9 mouse cellular contexts compared by ENCODE assay signal in the genomic region with DNA sequence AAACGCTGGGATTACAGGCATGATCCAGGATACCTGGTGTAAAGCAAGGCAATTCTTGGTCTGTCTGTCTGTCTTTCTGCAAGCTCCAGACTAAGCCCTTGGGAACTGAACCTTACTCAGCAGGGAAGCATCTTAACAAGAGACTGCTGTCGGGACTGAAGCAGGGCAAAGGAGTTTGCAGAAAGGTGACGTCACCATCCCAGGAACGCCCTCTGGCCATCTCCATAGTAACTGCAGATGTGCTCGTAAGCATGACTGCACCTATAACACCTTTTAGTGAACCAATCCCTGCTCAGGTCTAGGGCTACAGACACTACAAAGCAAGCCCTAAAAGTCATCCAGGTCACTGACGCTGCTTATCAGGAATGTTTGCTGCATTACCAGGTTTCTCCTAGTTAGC. TPM values are rescaled to one million over a fixed set of nuclear protein-coding genes. Genes with fewer than 3 reads are reported as not detected.
DNase-seq lines count a peak whose midpoint lies in the region; ATAC-seq lines count a peak whose summit lies in the region.
"Had no signal": no experiment of that assay in that cellular context is flagged by ENCODE, and none has a peak within 500 bp of the region (broad histone marks: within the 10 kb centered on the region; RNA-seq: fewer than 3 reads in every experiment).

No protein-coding gene starts in this region.

- no peaks in the 10 kb centered on the region for H3K9me3 ChIP-seq in forebrain, embryonic 10.5 days

- no peak for ATAC-seq in erythroblast, adult 5-6 weeks (replicated peaks; ENCODE audit: low FRiP score, poor library complexity, severe bottlenecking)
- no peak for ATAC-seq in CD4-positive, CD25-positive, alpha-beta regulatory T cell, adult 4 months

- H3K4me3 ChIP-seq in forebrain, embryonic 10.5 days, result peak overlapping the region; percentile 24

- DNase-seq in heart, adult 11 months, result peak; percentile 89
- DNase-seq in heart, postnatal 4 days, result no peak
- peak; percentile 95 for DNase-seq in ES-CJ7 (ENCODE audit: low read depth, low spot score)
- DNase-seq in forebrain, embryonic 10.5 days (ENCODE audit: extremely low spot score, low spot score), result peak; percentile 74
- DNase-seq in kidney, postnatal 36 days, result peak; percentile 69 to 77
- no peak for DNase-seq in gastrocnemius, postnatal 25 days
- DNase-seq: liver had no signal

- H3K27me3 ChIP-seq in forebrain, embryonic 10.5 days (ENCODE audit: poor library complexity, severe bottlenecking), result no peaks in the 10 kb centered on the region

- 21% methylated on average over 6 of the region's 6 CpGs for WGBS in forebrain, embryonic 10.5 days

- peak overlapping the region; percentile 74 for H3K27ac ChIP-seq in forebrain, embryonic 10.5 days

- H3K4me1 ChIP-seq in forebrain, embryonic 10.5 days, result peaks cover 38% of the 10 kb centered on the region

- H3K36me3 ChIP-seq in forebrain, embryonic 10.5 days (replicated peaks), result peaks cover 69% of the 10 kb centered on the region

RNA-seq across cellular contexts. Expression of a gene that starts 4.2 kb away (rescaled TPM):
- total RNA-seq in heart, postnatal 4 days (2021), result 10 to 100 TPM; 45.2 to 45.9 TPM
- polyA plus RNA-seq in forebrain, embryonic 10.5 days (2016; fragmentation: Nextera tagmentation; extraction: Ambion mirVana), result 95.5 and 104 TPM in 2 replicates
- 35.9 and 53.4 TPM in 2 replicates for total RNA-seq in erythroblast, adult 5-6 weeks (2015; ENCODE audit: low replicate concordance)
- total RNA-seq in erythroblast, adult 5-6 weeks (2017; ENCODE audit: low replicate concordance), result 12.8 and 21.5 TPM in 2 replicates
- 10 to 100 TPM; 15.5 TPM for total RNA-seq in gastrocnemius, postnatal 25 days (2021)
- 100 to 1,000 TPM; 218 to 256 TPM for polyA plus RNA-seq in CD4-positive, CD25-positive, alpha-beta regulatory T cell, adult 4 months (2017; shearing (Covaris generic))

RNA-seq across cellular contexts. Expression of a gene that starts 6.6 kb away (rescaled TPM):
- total RNA-seq in heart, postnatal 4 days (2021), result 10 to 100 TPM; 16.1 to 16.2 TPM
- 13.5 and 13.7 TPM in 2 replicates for polyA plus RNA-seq in forebrain, embryonic 10.5 days (2016; fragmentation: Nextera tagmentation; extraction: Ambion mirVana)
- total RNA-seq in erythroblast, adult 5-6 weeks (2015; ENCODE audit: low replicate concordance), result 12.5 and 16.1 TPM in 2 replicates
- 38.1 and 40.8 TPM in 2 replicates for total RNA-seq in erythroblast, adult 5-6 weeks (2017; ENCODE audit: low replicate concordance)
- total RNA-seq in gastrocnemius, postnatal 25 days (2021), result 1 to 10 TPM; 8.2 to 8.3 TPM
- polyA plus RNA-seq in CD4-positive, CD25-positive, alpha-beta regulatory T cell, adult 4 months (2017; shearing (Covaris generic)), result 10 to 100 TPM; 31.0 to 37.1 TPM

RNA-seq across cellular contexts. Expression of a gene that starts 7.7 kb away (rescaled TPM):
- 1 to 10 TPM; 7.4 to 8.1 TPM for total RNA-seq in heart, postnatal 4 days (2021)
- polyA plus RNA-seq in forebrain, embryonic 10.5 days (2016; fragmentation: Nextera tagmentation; extraction: Ambion mirVana), result 19.6 and 22.4 TPM in 2 replicates
- total RNA-seq in erythroblast, adult 5-6 weeks (2015; ENCODE audit: low replicate concordance), result 3.1 TPM in 1 of 2 replicates, not detected in the other
- total RNA-seq in erythroblast, adult 5-6 weeks (2017; ENCODE audit: low replicate concordance), result 0.14 TPM in 1 of 2 replicates, not detected in the other
- total RNA-seq in gastrocnemius, postnatal 25 days (2021), result 10 to 100 TPM; 34.4 to 42.4 TPM
- 10 to 100 TPM; 19.0 to 24.1 TPM for polyA plus RNA-seq in CD4-positive, CD25-positive, alpha-beta regulatory T cell, adult 4 months (2017; shearing (Covaris generic))

RNA-seq across cellular contexts. Expression of a gene that starts 17.1 kb away (rescaled TPM):
- total RNA-seq in heart, postnatal 4 days (2021), result under 1 TPM in 1 of 2 experiments, not detected in 1; 0.14 TPM
- polyA plus RNA-seq in forebrain, embryonic 10.5 days (2016; fragmentation: Nextera tagmentation; extraction: Ambion mirVana), result 0.23 and 0.30 TPM in 2 replicates
- total RNA-seq in erythroblast, adult 5-6 weeks (2015; ENCODE audit: low replicate concordance), result not detected in 2 replicates
- total RNA-seq in erythroblast, adult 5-6 weeks (2017; ENCODE audit: low replicate concordance), result not detected in 2 replicates
- not detected for total RNA-seq in gastrocnemius, postnatal 25 days (2021)
- 1 to 10 TPM in 1 of 2 experiments, under 1 TPM in 1; 0.65 to 1.1 TPM for polyA plus RNA-seq in CD4-positive, CD25-positive, alpha-beta regulatory T cell, adult 4 months (2017; shearing (Covaris generic))

RNA-seq across cellular contexts. Expression of a gene that starts 26.7 kb away (rescaled TPM):
- not detected for total RNA-seq in heart, postnatal 4 days (2021)
- polyA plus RNA-seq in forebrain, embryonic 10.5 days (2016; fragmentation: Nextera tagmentation; extraction: Ambion mirVana), result 0.38 and 0.42 TPM in 2 replicates
- total RNA-seq in erythroblast, adult 5-6 weeks (2015; ENCODE audit: low replicate concordance), result not detected in 2 replicates
- 0.68 TPM in 1 of 2 replicates, not detected in the other for total RNA-seq in erythroblast, adult 5-6 weeks (2017; ENCODE audit: low replicate concordance)
- total RNA-seq in gastrocnemius, postnatal 25 days (2021), result not detected
- polyA plus RNA-seq in CD4-positive, CD25-positive, alpha-beta regulatory T cell, adult 4 months (2017; shearing (Covaris generic)), result not detected

Comparison
In these comparisons a context has a peak if more than half of its experiments do, and no peak if none do; other contexts are left out.
1. DNase-seq: peak in heart, adult 11 months (single experiment), ES-CJ7 (single experiment), forebrain, embryonic 10.5 days (single experiment) and kidney, postnatal 36 days (2 of 2); none in heart, postnatal 4 days (single experiment) and gastrocnemius, postnatal 25 days (single experiment).